Mouse (Mus musculus) embryonic facial prominence, embryonic 11.5 days (tissue): ENCODE results near the gene Dlg2. TPM values are rescaled to one million over a fixed set of nuclear protein-coding genes. Genes with fewer than 3 reads are reported as not detected.

Experiments
- ATAC-seq: fragments of 200-750 bp; cut with Nextera tagmentation; replicated peaks from 2 replicates; pipeline ENCODE4 v1.8.0; 2017; ENCODE audit warnings: low read depth; ENCODE audit not compliant: insufficient number of reproducible peaks, low FRiP score, low TSS enrichment
- DNase-seq: peaks from one replicate; pipeline ENCODE4 v3.0.0-alpha.2; 2015; ENCODE audit warnings: low spot score
- H3K27ac ChIP-seq: fragments of 300-500 bp; sonication (generic); replicated peaks from 2 replicates; pipeline ENCODE4 v1.5.1; 2014; ENCODE audit warnings: mild to moderate bottlenecking, low read depth, low read length, control low read depth
- H3K27me3 ChIP-seq: fragments of 300-500 bp; sonication (generic); 2 replicates; pipeline ENCODE4 v1.6.1; 2014; ENCODE audit warnings: mild to moderate bottlenecking, low read length, moderate library complexity, mixed read lengths; ENCODE audit not compliant: control insufficient read depth, insufficient read depth
- H3K36me3 ChIP-seq: fragments of 300-500 bp; sonication (generic); replicated peaks from 2 replicates; pipeline ENCODE4 v1.6.1; 2014; ENCODE audit warnings: low read depth, mild to moderate bottlenecking, low read length, moderate library complexity, mixed read lengths; ENCODE audit not compliant: control insufficient read depth, insufficient read depth
- H3K4me1 ChIP-seq: fragments of 300-500 bp; sonication (generic); 2 replicates; pipeline ENCODE4 v1.6.1; 2014; ENCODE audit warnings: low read length, mixed read lengths; ENCODE audit not compliant: control insufficient read depth, insufficient read depth
- H3K4me2 ChIP-seq: fragments of 300-500 bp; sonication (generic); 2 replicates; pipeline ENCODE4 v1.6.1; 2014; ENCODE audit warnings: low read depth, mild to moderate bottlenecking, control low read depth, low read length, moderate library complexity
- H3K4me3 ChIP-seq: fragments of 300-500 bp; sonication (generic); 2 replicates; pipeline ENCODE4 v1.5.1; 2014; ENCODE audit warnings: low read depth, low read length, control low read depth
- H3K9ac ChIP-seq: fragments of 300-500 bp; sonication (generic); replicated peaks from 2 replicates; pipeline ENCODE4 v1.6.1; 2014; ENCODE audit warnings: mild to moderate bottlenecking, control low read depth, low read length
- H3K9me3 ChIP-seq: fragments of 300-500 bp; sonication (generic); replicated peaks from 2 replicates; pipeline ENCODE4 v1.6.1; 2016; ENCODE audit warnings: mild to moderate bottlenecking, low read length, inconsistent platforms, mixed read lengths; ENCODE audit not compliant: control insufficient read depth
- WGBS: fragments of 180-500 bp; shearing (Covaris S2); extraction: QIAGEN DNeasy Blood & Tissue Kit; methylation state at CpG from one replicate; pipeline ENCODE4 v1.1.7; 2014; 5-methylcytosine and 5-hydroxymethylcytosine counted together
- polyA plus RNA-seq: library from polyadenylated mRNA; unstranded; fragments of >200 nt; fragmentation: Nextera tagmentation; extraction: Ambion mirVana; gene quantifications from 2 replicates; pipeline ENCODE4 v1.2.1, GENCODE M21; 2014

Dlg2 gene
- polyA plus RNA-seq, 1 experiment from 2014 or later, result 5.3 TPM

GRCm38 (mm10) chr7:91514445-91514844, 1038.0 kb downstream of the Dlg2 start:
- Histone ChIP-seq H3K4me3 (no peak overlapping the region), H3K36me3 (no peaks in the 10 kb centered on the region), H3K4me2 (no peak overlapping the region), H3K27me3 (no peaks in the 10 kb centered on the region), H3K27ac (no peak overlapping the region), H3K9me3 (no peaks in the 10 kb centered on the region), H3K9ac (no peak overlapping the region), H3K4me1 (no peaks in the 10 kb centered on the region)
- DNase-seq (no peak), ATAC-seq (no peak)
- 72% methylated on average over 3 of the region's 3 CpGs for WGBS

GRCm38 (mm10) chr7:91516225-91516624, 1039.8 kb downstream of the Dlg2 start:
- Histone ChIP-seq H3K27ac (no peak overlapping the region), H3K9me3 (no peaks in the 10 kb centered on the region), H3K4me1 (no peaks in the 10 kb centered on the region), H3K36me3 (no peaks in the 10 kb centered on the region), H3K9ac (no peak overlapping the region), H3K4me2 (no peak overlapping the region), H3K4me3 (no peak overlapping the region), H3K27me3 (no peaks in the 10 kb centered on the region)
- WGBS, result 78% methylated on average over 3 of the region's 3 CpGs
- DNase-seq, result no peak
- no peak for ATAC-seq

GRCm38 (mm10) chr7:91525859-91526258, 1049.4 kb downstream of the Dlg2 start:
- DNase-seq (no peak), ATAC-seq (no peak)
- Histone ChIP-seq H3K27ac (no peak overlapping the region), H3K4me2 (no peak overlapping the region), H3K27me3 (no peaks in the 10 kb centered on the region), H3K36me3 (no peaks in the 10 kb centered on the region), H3K9ac (no peak overlapping the region), H3K4me3 (no peak overlapping the region), H3K4me1 (no peaks in the 10 kb centered on the region), H3K9me3 (no peaks in the 10 kb centered on the region)
- 94% methylated on average over 1 of the region's 1 CpGs for WGBS

- Histone ChIP-seq H3K27me3 (no peaks in the 10 kb centered on the region), H3K36me3 (no peaks in the 10 kb centered on the region), H3K4me1 (no peaks in the 10 kb centered on the region), H3K9me3 (no peaks in the 10 kb centered on the region), H3K9ac (0 out of 2 replicates have a peak overlapping the region, but pooled peaks have one; percentile 30), H3K4me3 (peak overlapping the region; percentile 31), H3K4me2 (peak overlapping the region; percentile 72), H3K27ac (no peak overlapping the region)
- peak; percentile 73 for ATAC-seq
- WGBS, result 3% methylated on average over 29 of the region's 29 CpGs
- DNase-seq, result peak; percentile 64
Measured at GRCm38 (mm10) chr7:91542597-91543285, 1066.3 kb downstream of the Dlg2 start.

- Histone ChIP-seq H3K27me3 (no peaks in the 10 kb centered on the region), H3K4me1 (no peaks in the 10 kb centered on the region), H3K27ac (no peak overlapping the region), H3K36me3 (no peaks in the 10 kb centered on the region), H3K9ac (no peak overlapping the region), H3K9me3 (no peaks in the 10 kb centered on the region), H3K4me3 (peak overlapping the region; percentile 31), H3K4me2 (peak overlapping the region; percentile 72)
- 42% methylated on average over 4 of the region's 4 CpGs for WGBS
- no peak for ATAC-seq
- no peak for DNase-seq
Measured at GRCm38 (mm10) chr7:91543286-91543650, 1066.8 kb downstream of the Dlg2 start.

GRCm38 (mm10) chr7:91544600-91544999, 1068.1 kb downstream of the Dlg2 start:
- WGBS, result 80% methylated on average over 3 of the region's 3 CpGs
- Histone ChIP-seq H3K36me3 (no peaks in the 10 kb centered on the region), H3K4me2 (no peak overlapping the region), H3K9me3 (no peaks in the 10 kb centered on the region), H3K4me3 (no peak overlapping the region), H3K27me3 (no peaks in the 10 kb centered on the region), H3K9ac (no peak overlapping the region), H3K27ac (no peak overlapping the region), H3K4me1 (no peaks in the 10 kb centered on the region)
- no peak for DNase-seq
- no peak for ATAC-seq

- Histone ChIP-seq H3K27ac (no peak overlapping the region), H3K4me1 (no peaks in the 10 kb centered on the region), H3K9ac (no peak overlapping the region), H3K9me3 (no peaks in the 10 kb centered on the region), H3K27me3 (no peaks in the 10 kb centered on the region), H3K4me2 (no peak overlapping the region), H3K36me3 (no peaks in the 10 kb centered on the region), H3K4me3 (no peak overlapping the region)
- WGBS, result 75% methylated on average over 1 of the region's 1 CpGs
- ATAC-seq, result no peak
- DNase-seq, result no peak
Measured at GRCm38 (mm10) chr7:91548796-91549195, 1072.3 kb downstream of the Dlg2 start.

- Histone ChIP-seq H3K9ac (no peak overlapping the region), H3K36me3 (no peaks in the 10 kb centered on the region), H3K4me2 (no peak overlapping the region), H3K4me3 (no peak overlapping the region), H3K9me3 (no peaks in the 10 kb centered on the region), H3K27ac (no peak overlapping the region), H3K27me3 (no peaks in the 10 kb centered on the region), H3K4me1 (no peaks in the 10 kb centered on the region)
- DNase-seq (no peak), ATAC-seq (no peak)
Measured at GRCm38 (mm10) chr7:91557582-91557981, 1081.1 kb downstream of the Dlg2 start.
